Mouse (Mus musculus): ENCODE data around the gene Mob1b. TPM values are rescaled to one million over a fixed set of nuclear protein-coding genes. Genes with fewer than 3 reads are reported as not detected.

The Mob1b gene
- polyA plus RNA-seq, 1 experiment from 2014 or later = 6.2 TPM

DNA sequence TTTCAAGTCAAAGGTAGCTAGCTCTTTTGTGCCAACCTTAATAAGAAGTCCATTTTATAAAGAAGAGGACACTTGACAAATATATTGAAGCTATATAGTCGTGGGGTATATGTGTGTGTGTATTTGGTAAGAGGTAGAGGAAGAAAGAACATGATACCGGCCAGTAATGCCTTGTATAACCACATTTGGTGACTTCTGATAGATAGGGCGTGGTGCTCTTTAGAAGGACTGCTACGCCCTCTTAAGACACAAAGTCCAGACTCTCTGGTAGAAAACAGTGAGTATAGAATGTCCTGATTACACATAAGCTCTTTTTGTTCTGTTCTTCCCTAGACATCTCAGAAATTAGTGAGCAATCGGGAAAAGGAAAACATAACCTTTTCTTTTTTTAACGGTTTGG, 47.5 kb downstream of the Mob1b start:
- peaks cover 23% of the 10 kb centered on the region for H3K4me1 ChIP-seq (ENCODE audit: insufficient read depth)
- ATAC-seq = no peak
- no peak for DNase-seq
- 59% methylated on average over 6 of the region's 6 CpGs for WGBS (ENCODE audit: insufficient replicate concordance)
- H3K27me3 ChIP-seq (ENCODE audit: insufficient read depth, low read length) = no peaks in the 10 kb centered on the region
- H3K9me3 ChIP-seq (ENCODE audit: low read length) = no peaks in the 10 kb centered on the region
- H3K9ac ChIP-seq (replicated peaks) = peak overlapping the region; percentile 90; the same call in 1 of the 2 replicates
- H3K4me2 ChIP-seq (ENCODE audit: low read depth, low read length) = peak overlapping the region; percentile 79
- TF ChIP-seq EP300 (IDR thresholded peaks at IDR 0.05; ENCODE audit: low read depth) = no peak
- peak; percentile 32 for TF ChIP-seq CTCF (IDR thresholded peaks at IDR 0.05; ENCODE audit: low read depth)
- peaks cover 36% of the 10 kb centered on the region for H3K36me3 ChIP-seq (replicated peaks; ENCODE audit: insufficient read depth, low read length)
- H3K4me3 ChIP-seq (ENCODE audit: low read depth, low read length) = peak overlapping the region; percentile 89
- peak overlapping the region; percentile 91 for H3K27ac ChIP-seq (ENCODE audit: low read depth)

DNA sequence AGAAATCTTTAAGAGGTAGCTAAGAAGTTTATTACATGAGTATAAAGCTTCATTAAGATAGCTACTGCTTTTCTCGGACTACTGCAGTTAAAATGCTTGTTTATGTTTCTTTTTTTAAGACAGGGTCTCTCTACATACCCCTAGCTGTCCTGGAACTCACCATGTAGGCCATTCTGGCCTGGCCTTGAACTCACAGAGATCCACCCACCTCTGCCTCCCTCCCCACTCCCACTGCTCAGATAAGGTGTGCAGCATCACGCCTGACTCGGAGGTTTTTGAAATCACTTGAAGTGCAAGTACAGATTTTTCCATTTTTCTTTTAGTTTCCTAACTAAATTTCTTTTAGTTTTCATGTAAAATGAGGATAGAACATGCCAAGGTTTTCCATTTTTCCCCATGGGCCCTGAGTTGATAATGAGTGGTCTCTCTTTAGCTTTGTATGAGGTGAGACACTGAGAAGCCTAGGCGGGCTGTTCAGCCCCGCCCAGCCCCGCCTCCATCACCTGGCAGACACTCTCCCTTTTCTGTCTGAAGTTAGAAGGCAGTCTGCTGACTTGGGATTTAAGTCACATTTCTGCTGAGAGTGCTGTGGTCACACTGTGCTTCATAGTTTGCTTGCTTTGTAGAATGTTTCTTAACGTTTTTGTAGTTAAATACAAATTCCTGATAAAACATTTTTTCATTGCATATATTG, 61.6 kb downstream of the Mob1b start:
- H3K4me1 ChIP-seq (ENCODE audit: insufficient read depth) = no peaks in the 10 kb centered on the region
- H3K4me3 ChIP-seq (ENCODE audit: low read depth, low read length) = no peak overlapping the region
- H3K36me3 ChIP-seq (replicated peaks; ENCODE audit: insufficient read depth, low read length) = peaks cover 65% of the 10 kb centered on the region
- DNase-seq (no peak), ATAC-seq (no peak)
- no peaks in the 10 kb centered on the region for H3K27me3 ChIP-seq (ENCODE audit: insufficient read depth, low read length)
- H3K4me2 ChIP-seq (ENCODE audit: low read depth, low read length) = no peak overlapping the region
- H3K9me3 ChIP-seq (ENCODE audit: low read length) = no peaks in the 10 kb centered on the region
- no peak overlapping the region for H3K27ac ChIP-seq (ENCODE audit: low read depth)
- no peak overlapping the region for H3K9ac ChIP-seq (replicated peaks)
- TF ChIP-seq EP300 (IDR thresholded peaks at IDR 0.05; ENCODE audit: low read depth) = no peak
- 80% methylated on average over 7 of the region's 7 CpGs for WGBS (ENCODE audit: insufficient replicate concordance)

DNA sequence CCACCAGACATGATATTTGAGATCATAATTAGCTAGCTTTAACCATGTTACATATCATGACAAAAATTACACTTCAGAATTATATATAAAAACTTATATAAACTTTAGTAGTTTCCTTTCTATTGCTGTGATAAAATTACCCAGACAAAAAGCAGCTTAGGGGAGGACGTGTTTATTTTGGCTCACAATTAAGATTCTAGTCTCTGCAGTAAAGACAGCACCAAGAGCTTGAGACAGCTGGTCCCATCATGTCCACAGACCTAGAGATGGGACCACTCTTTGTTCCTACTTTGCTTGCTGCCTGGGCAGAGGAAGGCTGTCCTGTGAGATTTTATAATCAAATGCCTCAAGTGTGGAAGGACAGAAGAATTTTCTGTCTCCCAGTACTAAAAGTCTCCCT, 64.4 kb downstream of the Mob1b start:
- Histone ChIP-seq H3K4me1 (ENCODE audit: insufficient read depth) (no peaks in the 10 kb centered on the region), H3K4me3 (ENCODE audit: low read depth, low read length) (no peak overlapping the region), H3K27me3 (ENCODE audit: insufficient read depth, low read length) (no peaks in the 10 kb centered on the region), H3K36me3 (replicated peaks; ENCODE audit: insufficient read depth, low read length) (peaks cover 47% of the 10 kb centered on the region), H3K4me2 (ENCODE audit: low read depth, low read length) (no peak overlapping the region), H3K27ac (ENCODE audit: low read depth) (no peak overlapping the region), H3K9ac (replicated peaks) (no peak overlapping the region), H3K9me3 (ENCODE audit: low read length) (no peaks in the 10 kb centered on the region)
- ATAC-seq = no peak
- no peak for DNase-seq
- WGBS (ENCODE audit: insufficient replicate concordance) = 80% methylated on average over 1 of the region's 1 CpGs
- TF ChIP-seq CTCF (IDR thresholded peaks at IDR 0.05; ENCODE audit: low read depth) (no peak), EP300 (IDR thresholded peaks at IDR 0.05; ENCODE audit: low read depth) (no peak)

DNA sequence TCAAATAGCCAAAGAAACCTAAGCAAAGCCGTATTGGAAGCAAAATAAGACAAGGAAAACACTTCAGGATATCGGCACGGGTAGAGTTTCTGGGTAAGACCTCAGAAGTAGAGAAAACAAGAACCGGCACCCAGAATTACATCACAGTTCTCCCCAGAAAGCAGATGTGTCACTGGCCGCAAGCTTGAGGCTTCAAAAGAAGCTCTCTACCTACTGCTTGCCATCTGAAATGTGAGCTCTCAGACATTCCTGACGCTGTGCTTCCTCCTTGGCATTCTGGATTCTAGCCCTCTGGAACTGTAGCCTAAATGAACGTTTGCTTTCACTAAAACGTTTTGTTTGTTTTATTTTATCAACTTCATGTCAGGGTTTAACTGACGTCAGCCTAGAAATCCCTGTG, 70.0 kb downstream of the Mob1b start:
- Histone ChIP-seq H3K9ac (replicated peaks) (no peak overlapping the region), H3K4me3 (ENCODE audit: low read depth, low read length) (no peak overlapping the region), H3K36me3 (replicated peaks; ENCODE audit: insufficient read depth, low read length) (peaks cover 2% of the 10 kb centered on the region), H3K27me3 (ENCODE audit: insufficient read depth, low read length) (no peaks in the 10 kb centered on the region), H3K4me2 (ENCODE audit: low read depth, low read length) (no peak overlapping the region), H3K4me1 (ENCODE audit: insufficient read depth) (peaks cover 4% of the 10 kb centered on the region; the same call in 1 of the 2 replicates), H3K27ac (ENCODE audit: low read depth) (no peak overlapping the region), H3K9me3 (ENCODE audit: low read length) (no peaks in the 10 kb centered on the region)
- ATAC-seq = no peak
- TF ChIP-seq CTCF (IDR thresholded peaks at IDR 0.05; ENCODE audit: low read depth) (no peak), EP300 (IDR thresholded peaks at IDR 0.05; ENCODE audit: low read depth) (no peak)
- no peak for DNase-seq
- 47% methylated on average over 9 of the region's 9 CpGs for WGBS (ENCODE audit: insufficient replicate concordance)

DNA sequence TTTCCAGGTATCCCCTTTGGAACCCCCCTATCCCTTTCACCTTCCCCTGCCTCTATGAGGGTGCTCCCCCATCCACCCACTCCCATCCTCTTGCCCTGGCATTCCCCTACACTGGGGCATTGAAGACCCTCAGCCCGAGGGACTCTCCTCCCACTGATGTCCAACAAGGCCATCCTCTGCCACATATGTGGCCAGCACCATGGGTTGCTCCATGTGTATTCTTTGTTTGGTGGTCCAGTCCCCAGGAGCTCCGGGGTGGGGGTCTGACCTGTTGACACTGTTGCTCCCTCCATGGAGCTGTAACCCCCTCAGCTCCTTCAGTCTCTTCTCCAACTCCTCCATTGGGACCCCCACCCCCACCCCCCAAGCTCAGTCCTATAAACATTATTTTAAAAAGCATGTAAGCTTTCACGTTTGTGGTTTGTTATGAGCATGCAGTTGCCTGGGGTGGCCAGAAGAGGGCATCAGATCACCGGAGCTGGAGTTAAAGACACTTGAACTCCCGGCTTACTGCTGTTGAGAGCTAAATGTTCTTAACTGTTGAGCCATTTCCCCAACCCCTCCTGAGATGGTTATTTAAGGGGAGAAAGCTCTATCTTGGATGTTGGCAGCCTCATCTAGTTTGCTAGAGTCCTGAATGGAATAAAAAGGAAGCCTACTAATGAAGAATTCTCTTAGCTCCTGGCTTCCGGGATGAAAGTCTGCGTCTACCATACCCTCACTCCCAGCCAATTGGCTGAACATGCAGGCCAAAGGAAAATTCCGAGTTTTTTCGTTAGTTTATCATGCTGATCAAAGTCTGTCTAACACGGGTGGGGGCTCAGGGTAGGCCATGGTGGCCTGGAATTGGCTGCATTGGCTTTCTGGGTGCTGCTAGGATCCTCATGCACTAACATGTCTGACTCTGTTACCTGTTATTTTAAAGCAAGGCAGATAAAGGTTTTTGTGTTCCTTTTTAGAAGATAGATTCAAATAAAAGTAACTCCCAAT, 70.9 kb downstream of the Mob1b start:
- ATAC-seq (0 out of 2 replicates have a peak, but pooled peaks have one; percentile 41), DNase-seq (peak; percentile 65)
- Histone ChIP-seq H3K27me3 (ENCODE audit: insufficient read depth, low read length) (no peaks in the 10 kb centered on the region), H3K36me3 (replicated peaks; ENCODE audit: insufficient read depth, low read length) (no peaks in the 10 kb centered on the region; the same call in 1 of the 2 replicates), H3K4me3 (ENCODE audit: low read depth, low read length) (no peak overlapping the region), H3K9me3 (ENCODE audit: low read length) (no peaks in the 10 kb centered on the region), H3K4me2 (ENCODE audit: low read depth, low read length) (no peak overlapping the region), H3K9ac (replicated peaks) (no peak overlapping the region; the same call in 1 of the 2 replicates), H3K27ac (ENCODE audit: low read depth) (no peak overlapping the region), H3K4me1 (ENCODE audit: insufficient read depth) (peaks cover 4% of the 10 kb centered on the region; the same call in 1 of the 2 replicates)
- TF ChIP-seq CTCF (IDR thresholded peaks at IDR 0.05; ENCODE audit: low read depth) (peak; percentile 87), EP300 (IDR thresholded peaks at IDR 0.05; ENCODE audit: low read depth) (no peak)
- 30% methylated on average over 10 of the region's 10 CpGs for WGBS (ENCODE audit: insufficient replicate concordance)

DNA sequence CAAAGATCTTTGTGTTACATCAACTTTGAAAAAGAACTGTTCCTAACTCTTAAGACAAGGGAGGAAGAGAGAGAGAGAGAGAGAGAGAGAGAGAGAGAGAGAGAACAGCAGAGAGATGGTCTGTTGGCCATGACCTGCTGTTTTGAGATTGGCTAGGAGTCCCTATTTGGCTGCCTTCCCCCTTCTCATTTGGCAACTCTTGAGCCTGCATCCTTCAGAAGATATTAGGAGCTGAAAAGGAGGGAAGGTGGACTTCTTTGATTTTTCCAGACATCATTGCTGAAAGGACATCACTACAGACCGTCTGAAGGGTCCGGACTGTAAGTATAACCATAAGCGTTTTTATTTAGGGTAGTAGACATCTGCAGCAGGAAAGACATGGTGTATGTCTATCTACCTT, 73.0 kb downstream of the Mob1b start:
- H3K27ac ChIP-seq (ENCODE audit: low read depth) = no peak overlapping the region
- TF ChIP-seq CTCF (IDR thresholded peaks at IDR 0.05; ENCODE audit: low read depth) = no peak
- TF ChIP-seq EP300 (IDR thresholded peaks at IDR 0.05; ENCODE audit: low read depth) = no peak
- DNase-seq = no peak
- no peaks in the 10 kb centered on the region for H3K27me3 ChIP-seq (ENCODE audit: insufficient read depth, low read length)
- H3K36me3 ChIP-seq (replicated peaks; ENCODE audit: insufficient read depth, low read length) = no peaks in the 10 kb centered on the region
- H3K4me3 ChIP-seq (ENCODE audit: low read depth, low read length) = no peak overlapping the region
- no peak overlapping the region for H3K9ac ChIP-seq (replicated peaks)
- H3K4me1 ChIP-seq (ENCODE audit: insufficient read depth) = peaks cover 4% of the 10 kb centered on the region; the same call in 1 of the 2 replicates
- H3K9me3 ChIP-seq (ENCODE audit: low read length) = no peaks in the 10 kb centered on the region
- no peak for ATAC-seq
- WGBS (ENCODE audit: insufficient replicate concordance) = 73% methylated on average over 3 of the region's 3 CpGs
- H3K4me2 ChIP-seq (ENCODE audit: low read depth, low read length) = no peak overlapping the region
